Mouse (Mus musculus) midbrain, postnatal 0 days (tissue): ENCODE results near the gene Rpl19. TPM values are rescaled to one million over a fixed set of nuclear protein-coding genes. Genes with fewer than 3 reads are reported as not detected.

Experiments used
- ATAC-seq: fragments of 200-750 bp; cut with Nextera tagmentation; 2 replicates; pipeline ENCODE4 v1.8.0; 2017; ENCODE audit warnings: moderate number of reproducible peaks, mild to moderate bottlenecking, moderate TSS enrichment, moderate library complexity; ENCODE audit not compliant: low FRiP score
- DNase-seq: peaks from one replicate; pipeline ENCODE4 v3.0.0-alpha.2; 2015; ENCODE audit warnings: low spot score
- H3K27ac ChIP-seq: fragments of 300-500 bp; sonication (generic); 2 replicates; pipeline ENCODE4 v1.5.1; 2014; ENCODE audit warnings: low read depth, mild to moderate bottlenecking, low read length, mixed read lengths
- H3K27me3 ChIP-seq: fragments of 300-500 bp; sonication (generic); 2 replicates; pipeline ENCODE4 v1.6.1; 2014; ENCODE audit warnings: low read length, control low read depth, mixed read lengths; ENCODE audit not compliant: insufficient read depth
- H3K36me3 ChIP-seq: fragments of 300-500 bp; sonication (generic); 2 replicates; pipeline ENCODE4 v1.6.1; 2014; ENCODE audit warnings: low read length, control low read depth, mixed read lengths; ENCODE audit not compliant: insufficient read depth
- H3K4me1 ChIP-seq: fragments of 300-500 bp; sonication (generic); 2 replicates; pipeline ENCODE4 v1.6.1; 2014; ENCODE audit warnings: mild to moderate bottlenecking, control low read depth, antibody characterized with exemption, low read length, mixed read lengths; ENCODE audit not compliant: insufficient read depth
- H3K4me2 ChIP-seq: fragments of 300-500 bp; sonication (generic); 2 replicates; pipeline ENCODE4 v1.6.1; 2014; ENCODE audit warnings: low read depth, mild to moderate bottlenecking, low read length, mixed read lengths; ENCODE audit not compliant: poor library complexity, severe bottlenecking
- H3K4me3 ChIP-seq: fragments of 300-500 bp; sonication (generic); 2 replicates; pipeline ENCODE4 v1.5.1; 2014; ENCODE audit warnings: low read depth, mild to moderate bottlenecking, low read length, moderate library complexity
- H3K9ac ChIP-seq: fragments of 300-500 bp; sonication (generic); replicated peaks from 2 replicates; pipeline ENCODE4 v1.6.1; 2014; ENCODE audit warnings: mild to moderate bottlenecking, low read length, moderate library complexity, mixed read lengths; ENCODE audit not compliant: poor library complexity, severe bottlenecking
- H3K9me3 ChIP-seq: fragments of 300-500 bp; sonication (generic); 2 replicates; pipeline ENCODE4 v1.6.1; 2016; ENCODE audit warnings: low read length, control low read depth
- CTCF ChIP-seq: IDR thresholded peaks from 2 replicates; pipeline ENCODE4 v1.5.1; 2016; ENCODE audit warnings: antibody characterized with exemption, mild to moderate bottlenecking
- WGBS: fragments of 180-500 bp; shearing (Covaris S2); extraction: QIAGEN DNeasy Blood & Tissue Kit; methylation state at CpG from one replicate; pipeline ENCODE4 v1.1.7; 2014; 5-methylcytosine and 5-hydroxymethylcytosine counted together
- polyA plus RNA-seq: library from polyadenylated mRNA; unstranded; fragments of >200 nt; fragmentation: Nextera tagmentation; extraction: Ambion mirVana; gene quantifications from 2 replicates; pipeline ENCODE4 v1.2.1, GENCODE M21; 2015
- total RNA-seq: library from RNA; depleted of rRNA; stranded (reverse); fragments of >200 nt; gene quantifications from 2 replicates; pipeline ENCODE4 v1.2.3, GENCODE M21; 2014; rRNA removed

Rpl19 gene
- total RNA-seq (597 and 686 TPM in 2 replicates), polyA plus RNA-seq (591 and 620 TPM in 2 replicates)

- Histone ChIP-seq H3K27me3 (no peaks in the 10 kb centered on the region), H3K4me1 (peaks cover 4% of the 10 kb centered on the region; the same call in 1 of the 2 replicates), H3K9ac (peak within 1 kb of the TSS; percentile 97), H3K4me3 (peak within 1 kb of the TSS; percentile 93), H3K9me3 (no peaks in the 10 kb centered on the region), H3K27ac (peak within 1 kb of the TSS; percentile 88), H3K4me2 (peak within 1 kb of the TSS; percentile 84), H3K36me3 (peaks cover 23% of the 10 kb centered on the region)
- ATAC-seq, result peak; percentile 71
- DNase-seq, result peak; percentile 94
- WGBS, result under 1% methylated on average over 67 of the region's 69 CpGs
- TF ChIP-seq CTCF, result no peak
Observed at GRCm38 (mm10) chr11:98026570-98027296, at the start of gene Rpl19. TSS of gene Rpl19 (plus strand) at chr11:98026710.

DNA sequence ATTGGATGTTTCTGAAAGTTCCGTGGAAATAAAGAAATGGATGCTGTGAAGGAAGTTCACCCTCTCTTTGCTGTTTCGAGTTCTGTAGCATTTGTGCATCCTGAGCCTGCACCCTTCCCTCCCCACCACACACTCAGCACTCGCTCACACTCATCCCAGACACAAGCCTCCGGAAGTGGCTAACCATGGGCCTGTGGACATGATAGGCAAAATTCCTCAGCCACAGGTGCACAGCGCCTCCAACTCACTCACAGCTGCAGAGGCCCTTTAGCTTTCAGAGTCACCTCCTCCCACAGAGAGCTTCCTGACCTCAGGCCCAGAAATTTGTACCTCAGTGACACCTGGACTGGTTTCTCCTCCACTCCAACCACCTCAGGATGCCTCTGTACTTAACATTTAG is 48.7 kb upstream of the Rpl19 start:
- Histone ChIP-seq H3K4me1 (no peaks in the 10 kb centered on the region), H3K9me3 (no peaks in the 10 kb centered on the region), H3K27me3 (no peaks in the 10 kb centered on the region), H3K9ac (no peak overlapping the region), H3K4me2 (no peak overlapping the region), H3K4me3 (no peak overlapping the region), H3K27ac (no peak overlapping the region), H3K36me3 (no peaks in the 10 kb centered on the region)
- no peak for TF ChIP-seq CTCF
- ATAC-seq (no peak), DNase-seq (no peak)
- 85% methylated on average over 5 of the region's 5 CpGs for WGBS

DNA sequence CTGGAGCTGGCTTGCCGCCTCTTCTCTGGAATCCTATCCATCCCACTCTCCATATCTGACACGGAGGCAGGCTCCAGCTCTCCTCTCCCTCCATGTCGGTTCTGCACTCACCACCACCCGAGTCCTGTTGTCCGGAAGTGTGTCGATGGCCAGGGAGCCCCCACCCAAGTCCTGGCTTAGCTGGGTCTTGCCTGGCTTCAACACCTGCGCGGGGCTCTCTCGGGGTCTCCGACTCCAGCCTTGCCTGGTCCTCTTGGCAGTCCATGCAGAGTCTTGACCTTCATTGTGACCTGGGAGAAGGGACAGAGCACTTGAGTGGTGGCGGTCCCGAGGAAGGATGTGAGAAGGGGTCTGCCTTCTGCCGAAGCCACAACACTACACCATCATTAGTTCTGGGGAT is 48.1 kb upstream of the Rpl19 start:
- Histone ChIP-seq H3K27me3 (no peaks in the 10 kb centered on the region), H3K9me3 (no peaks in the 10 kb centered on the region), H3K4me2 (no peak overlapping the region), H3K9ac (no peak overlapping the region), H3K27ac (no peak overlapping the region), H3K4me3 (no peak overlapping the region), H3K36me3 (no peaks in the 10 kb centered on the region), H3K4me1 (no peaks in the 10 kb centered on the region)
- ATAC-seq, result no peak
- DNase-seq, result no peak
- TF ChIP-seq CTCF, result no peak
- 91% methylated on average over 13 of the region's 13 CpGs for WGBS

GRCm38 (mm10) chr11:97979824-97980495 is 46.5 kb upstream of the Rpl19 start:
- H3K9me3 ChIP-seq, result no peaks in the 10 kb centered on the region
- H3K4me1 ChIP-seq, result no peaks in the 10 kb centered on the region
- no peak overlapping the region for H3K27ac ChIP-seq
- no peak for ATAC-seq
- no peaks in the 10 kb centered on the region for H3K36me3 ChIP-seq
- no peak overlapping the region for H3K4me2 ChIP-seq
- no peak for DNase-seq
- no peak for TF ChIP-seq CTCF
- no peak overlapping the region for H3K4me3 ChIP-seq
- 74% methylated on average over 10 of the region's 10 CpGs for WGBS
- H3K27me3 ChIP-seq, result peaks cover under 1% of the 10 kb centered on the region
- no peak overlapping the region for H3K9ac ChIP-seq

- Histone ChIP-seq H3K27me3 (peaks cover 6% of the 10 kb centered on the region), H3K9me3 (no peaks in the 10 kb centered on the region), H3K4me3 (no peak overlapping the region), H3K27ac (no peak overlapping the region), H3K9ac (no peak overlapping the region), H3K36me3 (no peaks in the 10 kb centered on the region), H3K4me2 (no peak overlapping the region), H3K4me1 (no peaks in the 10 kb centered on the region)
- DNase-seq, result peak; percentile 76
- TF ChIP-seq CTCF, result no peak
- ATAC-seq, result no peak
- WGBS, result 75% methylated on average over 9 of the region's 9 CpGs
Observed at GRCm38 (mm10) chr11:97980531-97980966, 46.0 kb upstream of the Rpl19 start.

- H3K27me3 ChIP-seq, result peaks cover 8% of the 10 kb centered on the region
- no peak overlapping the region for H3K27ac ChIP-seq
- WGBS, result 90% methylated on average over 9 of the region's 9 CpGs
- TF ChIP-seq CTCF, result no peak
- no peak overlapping the region for H3K4me2 ChIP-seq
- no peaks in the 10 kb centered on the region for H3K9me3 ChIP-seq
- no peak for ATAC-seq
- DNase-seq, result no peak
- H3K9ac ChIP-seq, result no peak overlapping the region
- H3K36me3 ChIP-seq, result no peaks in the 10 kb centered on the region
- H3K4me1 ChIP-seq, result no peaks in the 10 kb centered on the region
- no peak overlapping the region for H3K4me3 ChIP-seq
Observed at GRCm38 (mm10) chr11:97982721-97983120, 43.8 kb upstream of the Rpl19 start.
